Mouse (Mus musculus): ENCODE data around the gene Cacna1c.
"Not testable (repeated sequence)": the region's sequence is repeated elsewhere in the genome, so short reads cannot be mapped to it uniquely, and the experiment has no call there.

Cacna1c gene

DNA sequence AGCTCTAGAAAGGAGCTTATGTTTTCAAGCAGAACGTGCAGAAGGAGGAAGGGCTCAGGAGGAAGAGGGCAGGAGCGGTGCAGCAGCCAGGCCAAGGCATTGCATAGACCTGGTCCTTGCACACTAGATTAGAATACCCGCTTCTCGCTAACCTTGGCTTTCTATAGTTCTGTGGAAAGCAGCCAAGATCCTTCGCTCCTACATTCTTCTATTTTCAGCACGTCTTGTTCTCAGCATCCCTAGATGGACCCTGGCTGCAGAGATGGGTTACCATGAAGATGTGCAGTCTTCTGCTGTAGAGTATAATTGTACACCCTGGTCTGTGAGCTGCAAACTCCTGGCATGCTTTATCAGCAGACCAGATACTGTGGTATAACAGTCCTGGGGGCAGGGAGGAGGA lies 18.0 kb upstream of the Cacna1c start:
- in situ Hi-C loops (cut with MboI, MseI) = no loop called here

GRCm38 (mm10) chr6:119213375-119213774 lies 17.2 kb upstream of the Cacna1c start:
- in situ Hi-C loops (cut with MboI, MseI) = no loop called here

- in situ Hi-C loops (cut with MboI, MseI) = not testable (repeated sequence)
Observed at GRCm38 (mm10) chr6:119206006-119206405, 9.8 kb upstream of the Cacna1c start.

DNA sequence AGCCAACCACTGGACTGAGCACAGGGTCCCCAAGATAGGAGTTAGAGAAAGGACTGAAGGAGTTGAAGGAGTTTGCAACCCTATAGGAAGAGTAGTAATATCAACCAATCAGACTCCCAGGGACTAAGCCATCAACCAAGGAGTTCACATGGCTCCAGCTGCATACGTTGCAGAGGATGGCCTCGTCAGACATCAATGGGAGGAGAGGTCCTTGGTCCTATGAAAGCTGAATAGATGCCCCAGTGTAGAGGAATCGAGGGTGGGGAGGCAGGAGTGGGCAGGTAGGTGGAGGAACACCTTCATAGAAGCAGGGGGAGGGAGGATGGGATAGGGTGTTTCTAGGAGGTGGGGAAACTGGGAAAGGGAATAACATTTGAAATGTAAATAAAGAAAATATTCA lies 8.7 kb upstream of the Cacna1c start:
- in situ Hi-C loops (cut with MboI, MseI) = no loop called here

GRCm38 (mm10) chr6:119204286-119204685 lies 8.1 kb upstream of the Cacna1c start:
- in situ Hi-C loops (cut with MboI, MseI) = no loop called here

DNA sequence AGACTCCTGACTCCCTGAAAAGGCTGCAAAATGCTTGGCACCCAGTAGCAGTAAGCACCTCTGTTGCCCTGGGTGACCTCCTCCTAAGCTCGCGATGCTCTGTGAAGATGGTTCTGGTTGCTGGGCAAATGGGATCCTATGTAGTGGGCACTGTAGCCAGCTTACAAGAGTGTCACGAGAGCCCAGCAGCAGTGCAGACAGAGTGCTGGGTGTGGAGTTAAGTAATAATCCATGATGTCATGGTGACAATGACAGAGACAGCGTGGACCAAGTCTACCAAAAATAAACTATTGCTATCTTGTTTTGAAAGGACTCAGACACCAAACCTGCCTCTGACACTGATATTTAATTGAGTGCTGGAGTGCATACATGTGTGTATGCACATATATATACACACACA lies 5.4 kb upstream of the Cacna1c start:
- in situ Hi-C loops (cut with MboI, MseI) = no loop called here

GRCm38 (mm10) chr6:119200362-119200761 lies 4.1 kb upstream of the Cacna1c start:
- in situ Hi-C loops (cut with MboI, MseI) = no loop called here

- in situ Hi-C loops (cut with MboI, MseI) = no loop called here
Observed at GRCm38 (mm10) chr6:119199274-119199879, 3.2 kb upstream of the Cacna1c start.

DNA sequence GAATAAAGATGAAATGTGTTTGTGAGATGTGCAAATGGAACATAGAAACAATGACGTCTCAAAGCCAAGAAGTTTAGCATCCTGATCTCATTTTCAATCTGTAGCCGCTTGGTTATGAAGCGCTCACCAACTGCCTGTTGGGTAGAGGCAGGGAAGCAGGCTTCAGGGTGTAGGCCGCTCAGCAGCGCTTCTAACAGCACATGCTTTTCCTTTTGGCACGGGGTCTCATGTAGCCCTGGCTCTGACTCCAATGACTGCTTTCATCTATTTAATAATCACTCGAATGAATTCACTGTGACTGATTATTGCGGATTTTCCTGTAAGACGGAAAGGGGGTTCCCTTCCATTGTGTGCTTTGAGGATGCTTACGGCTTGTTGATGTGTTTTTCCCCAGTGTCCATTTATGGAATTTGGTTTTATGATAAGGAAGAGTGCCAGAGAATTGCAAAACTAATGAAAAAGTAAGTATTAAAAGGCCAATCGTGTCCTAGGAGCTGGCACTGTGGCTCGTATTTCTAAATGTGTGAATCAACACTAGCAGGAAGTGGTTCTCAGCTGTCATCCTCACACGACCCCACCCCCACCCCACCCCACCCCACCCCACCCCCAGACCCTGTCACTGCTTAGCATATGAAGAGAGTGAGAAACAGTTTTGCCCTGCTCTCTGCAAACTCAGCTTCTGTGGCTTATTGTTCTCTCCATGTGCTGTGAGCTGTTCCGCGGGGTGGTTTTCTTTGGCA lies 2.5 kb upstream of the Cacna1c start:
- in situ Hi-C loops (cut with MboI, MseI) = no loop called here

GRCm38 (mm10) chr6:119194601-119195000 lies 1.6 kb downstream of the Cacna1c start:
- in situ Hi-C loops (cut with MboI, MseI) = no loop called here

DNA sequence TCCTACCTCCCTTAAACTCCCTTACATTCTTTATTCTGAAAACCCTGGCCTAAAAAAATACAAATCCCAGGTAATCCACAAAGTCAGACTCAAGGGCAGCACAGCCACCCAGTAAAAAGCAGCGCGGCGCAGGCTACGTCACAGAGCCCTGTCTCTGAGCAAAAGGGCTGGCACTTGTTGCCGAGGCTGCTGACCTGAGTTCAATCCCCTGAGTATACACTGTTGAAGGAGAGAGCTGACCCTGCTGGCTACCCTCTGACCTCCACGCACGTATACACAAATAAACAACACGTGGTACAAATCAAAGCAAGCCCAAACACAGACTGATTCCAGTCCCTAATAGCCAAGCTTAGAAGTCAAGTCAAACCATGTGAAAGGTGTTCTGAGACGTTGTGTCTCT lies 2.1 kb downstream of the Cacna1c start:
- in situ Hi-C loops (cut with MboI, MseI) = no loop called here

DNA sequence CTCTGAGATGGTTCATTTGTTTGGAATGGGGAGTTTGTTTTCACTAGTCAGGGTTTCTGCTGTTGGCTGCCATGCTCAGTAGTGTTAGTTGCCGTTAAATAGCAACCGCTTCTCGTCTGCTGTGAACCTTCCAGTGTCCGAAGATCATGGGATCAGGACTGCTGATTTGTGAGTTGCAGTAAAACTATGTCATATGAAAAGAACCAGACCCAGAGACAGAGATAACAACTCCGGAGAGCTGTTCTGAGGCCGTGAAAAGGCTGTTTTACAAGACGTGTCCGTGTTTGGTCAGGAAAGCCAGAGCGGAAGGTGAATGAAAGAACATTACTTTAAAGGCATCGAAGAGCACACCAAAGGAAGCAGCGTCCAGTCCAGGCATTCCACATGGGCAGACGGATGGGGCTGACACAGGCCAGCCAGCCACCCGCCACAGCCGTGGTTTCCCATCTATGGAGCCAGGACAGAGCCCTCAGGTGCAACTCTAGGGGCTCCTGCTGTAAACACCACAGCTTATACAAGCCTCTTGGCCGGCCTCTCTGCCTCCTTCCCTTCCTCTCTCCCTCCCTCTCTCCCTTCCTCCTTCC lies 2.6 kb downstream of the Cacna1c start:
- in situ Hi-C loops (cut with MboI, MseI) = no loop called here

- in situ Hi-C loops (cut with MboI, MseI) = no loop called here
Observed at GRCm38 (mm10) chr6:119191478-119191877, 4.7 kb downstream of the Cacna1c start.

- in situ Hi-C loops (cut with MboI, MseI) = no loop called here
Observed at GRCm38 (mm10) chr6:119187631-119188030, 8.6 kb downstream of the Cacna1c start.

- in situ Hi-C loops (cut with MboI, MseI) = no loop called here
Observed at GRCm38 (mm10) chr6:119186658-119187057, 9.6 kb downstream of the Cacna1c start.

GRCm38 (mm10) chr6:119183781-119184180 lies 12.4 kb downstream of the Cacna1c start:
- in situ Hi-C loops (cut with MboI, MseI) = no loop called here

- in situ Hi-C loops (cut with MboI, MseI) = no loop called here
Observed at GRCm38 (mm10) chr6:119182211-119182610, 14.0 kb downstream of the Cacna1c start.

DNA sequence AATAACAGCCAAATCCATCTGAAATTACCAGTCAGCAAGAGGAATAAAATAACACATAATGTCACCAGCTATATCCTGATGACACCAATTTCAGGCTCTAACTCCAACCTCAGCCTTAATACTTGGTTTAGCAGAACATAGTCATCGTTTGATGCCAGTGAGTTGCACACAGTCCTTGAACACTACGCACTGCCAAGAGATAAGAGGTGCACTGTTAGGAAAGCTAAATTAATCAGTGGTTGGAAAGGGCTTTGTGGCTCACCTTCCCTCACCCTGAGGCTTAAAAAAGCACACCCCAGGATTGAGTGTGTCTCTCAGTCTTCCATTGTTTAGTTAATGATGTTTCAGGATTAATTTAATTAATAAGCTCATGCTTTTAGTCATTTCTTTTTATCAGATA lies 16.0 kb downstream of the Cacna1c start:
- in situ Hi-C loops (cut with MboI, MseI) = no loop called here

DNA sequence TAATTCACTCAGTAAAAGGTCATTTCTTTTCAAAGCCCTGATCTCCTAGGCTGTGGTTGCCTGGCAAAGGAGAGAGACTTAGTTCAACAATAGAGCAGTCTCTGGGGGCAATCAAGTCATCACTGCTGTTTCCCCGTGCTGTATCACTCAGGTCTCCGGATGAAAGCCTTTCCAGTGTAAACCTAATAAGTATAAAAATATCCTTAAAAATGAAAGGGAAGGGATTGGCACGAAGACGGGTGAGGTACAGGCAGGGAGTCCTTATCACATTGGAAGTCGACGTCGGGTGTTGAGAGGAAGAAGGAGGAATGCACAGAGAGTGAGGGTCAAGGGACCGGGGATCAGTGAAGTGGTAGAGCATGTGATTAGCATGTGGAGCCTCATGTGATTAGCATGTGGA lies 19.1 kb downstream of the Cacna1c start:
- in situ Hi-C loops (cut with MboI, MseI) = loop anchor here in 1 of 2 experiments (5.0 kb wide), 1 partner anchor 760 kb away; the partner anchor contains the start of gene Bms1

GRCm38 (mm10) chr6:119176103-119176502 lies 20.1 kb downstream of the Cacna1c start:
- in situ Hi-C loops (cut with MboI, MseI) = loop anchor here in 1 of 2 experiments (5.0 kb wide), 1 partner anchor 759 kb away; the partner anchor contains the start of gene Bms1

- in situ Hi-C loops (cut with MboI, MseI) = loop anchor here in 1 of 2 experiments (5.0 kb wide), 1 partner anchor 758 kb away; the partner anchor contains the start of gene Bms1
Observed at GRCm38 (mm10) chr6:119175078-119175853, 21.0 kb downstream of the Cacna1c start, which contains the start of gene Dcp1b. Dcp1b (plus strand) TSS chr6:119175253.
